Mouse (Mus musculus) urinary bladder, postnatal 10 days (tissue): Measurements from ENCODE around the gene Smg8.
"Not testable (repeated sequence)": the region's sequence is repeated elsewhere in the genome, so short reads cannot be mapped to it uniquely, and the experiment has no call there.

Experiments
- DNase-seq: peaks from one replicate; pipeline ENCODE4 v3.0.0; 2022; ENCODE audit warnings: low spot score

Smg8 gene

DNA sequence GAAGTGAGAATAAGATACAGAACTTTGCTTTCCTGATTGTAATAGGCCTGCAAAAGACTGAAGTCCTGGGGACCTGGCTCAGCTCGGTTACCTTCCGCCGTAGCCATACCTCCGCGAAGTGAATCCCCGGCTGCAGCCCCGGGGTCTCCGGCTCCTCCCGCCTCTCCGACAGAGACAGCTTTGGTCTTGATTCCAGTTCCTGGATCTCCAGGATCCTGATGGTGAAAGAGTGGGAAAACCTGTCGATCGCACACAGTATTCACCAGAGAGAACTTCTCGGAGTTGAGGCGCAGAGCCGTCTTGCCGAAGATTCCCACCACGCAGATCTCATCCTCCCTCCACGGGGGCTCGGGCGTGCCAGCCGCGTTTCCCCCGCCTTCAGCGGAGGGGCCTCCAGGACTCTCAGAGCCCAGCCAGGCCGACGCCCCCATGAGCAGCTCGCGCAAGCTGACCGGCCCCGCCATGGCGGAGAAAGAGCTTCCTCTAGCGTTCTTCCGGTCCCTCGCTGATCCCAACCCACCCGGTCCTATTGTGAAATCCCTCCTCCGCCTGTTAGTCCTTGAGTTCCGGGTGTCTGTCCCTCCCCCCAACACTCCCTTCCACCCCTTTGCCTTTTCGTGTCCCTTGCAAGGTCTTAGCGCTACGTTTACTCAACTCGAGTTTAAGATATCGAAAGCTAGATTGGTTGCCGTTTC lies at the start of gene Smg8:
TSS of gene Smg8 (minus strand) at position 485 of the 695 bp plus-strand sequence.
- peak; percentile 39 for DNase-seq

GRCm38 (mm10) chr11:87136233-87136632 lies 49.7 kb upstream of the Smg8 start:
- no peak for DNase-seq

DNA sequence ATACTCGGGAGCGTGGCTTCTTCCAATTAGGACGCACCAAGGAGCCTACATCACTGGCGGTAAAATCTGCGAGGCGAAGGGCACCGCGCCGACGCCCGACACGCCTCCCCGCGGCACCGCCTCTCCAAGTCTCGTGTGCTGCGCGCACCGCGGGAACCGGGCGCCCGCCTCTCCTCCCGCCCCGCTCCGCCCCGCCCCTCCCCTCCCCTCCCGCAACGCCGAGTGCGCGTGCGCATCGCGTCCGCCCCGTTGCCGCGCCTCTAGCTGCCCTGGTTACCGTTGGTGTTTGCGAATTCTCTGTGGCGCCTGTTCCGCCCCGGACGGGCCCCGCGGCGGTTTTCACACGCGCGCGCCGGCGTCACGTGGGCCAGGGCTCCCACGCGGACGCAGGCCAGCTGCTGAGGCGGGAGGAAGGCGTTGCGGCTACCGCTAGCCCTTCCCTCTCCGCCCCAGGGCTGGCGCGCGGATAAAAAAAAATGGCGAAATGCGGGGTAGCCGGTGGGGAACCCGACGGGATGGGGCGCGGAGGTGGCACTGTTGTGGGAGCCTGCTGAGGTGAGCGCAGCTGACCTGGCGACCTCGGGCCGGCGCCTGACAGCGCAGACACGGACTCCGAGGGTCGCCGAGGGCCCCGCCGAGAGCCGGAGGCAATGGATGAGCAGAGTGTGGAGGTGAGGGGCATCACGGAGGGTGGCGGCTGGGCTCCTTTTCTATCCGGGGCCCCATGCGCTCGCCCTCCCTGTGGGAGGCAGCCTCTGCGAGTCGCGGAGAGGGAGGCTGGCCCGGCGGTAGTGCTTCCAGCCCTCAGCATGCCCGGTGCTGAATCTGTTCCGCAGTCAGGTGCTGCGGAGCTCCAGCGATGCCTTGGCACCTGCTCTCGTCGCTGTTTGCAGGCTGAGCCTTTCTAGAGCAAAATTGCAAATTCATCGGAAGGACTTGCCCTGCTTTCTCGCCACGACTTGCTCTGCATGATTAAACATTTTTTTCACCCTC lies 40.5 kb upstream of the Smg8 start, which contains the start of gene Trim37:
TSS of gene Trim37 (plus strand) at position 254 of the 993 bp plus-strand sequence.
- DNase-seq: peak; percentile 41

GRCm38 (mm10) chr11:87126281-87126823 lies 39.8 kb upstream of the Smg8 start:
- DNase-seq: no peak

DNA sequence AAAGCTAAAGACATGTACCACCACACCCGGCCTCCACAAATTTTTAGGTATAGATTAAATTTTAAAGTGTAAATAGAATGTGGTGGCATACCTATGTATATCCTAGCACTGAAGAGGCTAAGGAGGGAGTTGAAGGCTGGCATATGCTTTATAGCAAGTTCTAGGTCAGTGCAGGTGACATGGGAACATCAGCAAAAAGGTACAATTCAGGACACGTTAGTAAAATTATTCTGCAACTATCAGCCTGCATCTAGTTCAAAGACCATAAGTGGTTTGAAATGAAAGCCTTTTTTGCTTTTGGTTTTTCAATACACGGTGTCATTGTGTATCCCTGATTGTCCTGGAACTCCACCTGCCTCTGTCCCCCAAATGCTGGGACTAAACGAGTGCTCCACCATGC lies 39.0 kb upstream of the Smg8 start:
- DNase-seq: no peak

DNA sequence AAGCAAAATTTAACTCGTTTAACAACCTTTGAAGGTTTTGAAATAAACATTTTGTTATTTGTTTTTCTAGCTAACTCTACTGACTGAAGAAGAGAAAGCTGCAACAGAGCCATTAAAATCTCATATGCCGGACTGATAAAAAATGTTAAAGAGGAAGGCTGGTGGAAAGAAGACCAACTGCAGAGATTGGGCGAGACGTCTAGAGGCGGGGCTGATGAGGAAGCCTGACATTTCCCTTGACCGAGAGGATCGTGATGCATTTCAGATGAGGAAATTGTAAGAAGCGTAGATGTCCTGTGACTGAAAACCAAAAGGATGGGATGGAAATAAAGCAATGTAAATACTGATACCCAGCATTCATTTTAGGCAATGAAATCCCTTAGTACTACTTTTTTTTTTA lies 35.3 kb upstream of the Smg8 start:
- DNase-seq: no peak

DNA sequence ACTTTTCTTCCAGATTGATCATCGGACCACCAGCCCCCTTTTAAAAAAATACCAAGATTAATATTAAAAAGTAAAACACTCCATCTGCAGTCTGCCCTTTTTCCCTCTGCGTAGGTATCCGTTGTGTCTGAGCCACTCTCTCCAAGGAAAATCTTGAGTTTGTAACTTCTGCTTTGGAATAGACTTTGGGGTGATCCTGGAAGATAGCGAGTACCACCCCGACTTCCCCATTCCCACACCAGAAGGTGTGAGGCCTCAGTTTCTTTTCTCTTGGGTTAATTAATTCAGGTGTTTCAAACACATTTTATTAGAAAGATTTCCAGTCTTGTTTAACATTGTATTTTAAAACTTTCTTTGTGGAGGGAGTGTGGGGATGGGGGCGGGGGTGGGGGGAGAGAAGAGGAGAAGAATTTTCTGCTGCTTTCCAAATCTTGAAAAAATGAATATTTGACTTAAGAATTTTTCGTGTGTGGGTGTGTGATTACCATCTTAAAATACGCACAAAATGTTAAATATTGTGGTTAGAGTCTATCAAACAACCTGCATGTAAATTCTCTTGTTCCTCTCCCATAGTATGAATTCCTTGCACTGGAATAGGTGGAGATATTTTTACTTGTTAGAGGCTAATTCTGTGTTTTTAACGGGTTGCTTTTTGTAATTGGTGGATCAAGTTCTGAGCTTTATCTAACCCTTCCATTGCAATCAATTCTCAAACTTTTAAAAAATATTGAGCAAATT lies 23.8 kb upstream of the Smg8 start:
- DNase-seq: no peak

DNA sequence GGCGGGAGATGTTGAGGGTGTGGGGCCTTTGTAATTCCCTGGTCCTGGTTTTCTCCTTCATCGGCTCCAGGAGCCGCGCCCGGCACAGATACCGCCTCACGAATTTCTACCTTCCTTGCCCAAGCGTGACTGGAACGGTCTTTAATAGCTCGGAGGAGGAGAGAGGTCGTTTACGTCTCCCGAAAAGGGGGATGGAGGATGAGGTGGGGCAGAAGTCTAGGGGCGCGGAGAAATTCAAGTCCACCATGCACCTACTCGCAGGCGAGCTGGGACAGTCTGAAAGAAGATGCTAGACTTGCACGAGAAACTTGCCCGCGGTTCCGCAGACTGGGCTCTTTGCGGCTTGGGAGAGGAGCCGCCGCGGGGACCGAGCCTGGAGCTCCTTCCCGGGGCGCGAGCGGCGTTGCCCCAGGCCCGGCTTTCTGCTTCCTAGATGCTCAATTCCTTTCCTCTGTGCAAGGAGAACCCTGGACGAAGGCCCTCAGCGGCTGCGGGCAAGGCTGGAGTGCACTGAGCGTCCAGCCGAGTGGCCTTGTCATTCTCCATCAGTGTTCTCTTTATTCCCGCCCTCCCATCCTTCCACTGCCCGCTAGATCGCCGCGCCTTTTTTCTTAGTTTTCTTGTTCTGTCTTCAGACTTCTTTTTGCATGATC lies 23.1 kb upstream of the Smg8 start:
- no peak for DNase-seq

DNA sequence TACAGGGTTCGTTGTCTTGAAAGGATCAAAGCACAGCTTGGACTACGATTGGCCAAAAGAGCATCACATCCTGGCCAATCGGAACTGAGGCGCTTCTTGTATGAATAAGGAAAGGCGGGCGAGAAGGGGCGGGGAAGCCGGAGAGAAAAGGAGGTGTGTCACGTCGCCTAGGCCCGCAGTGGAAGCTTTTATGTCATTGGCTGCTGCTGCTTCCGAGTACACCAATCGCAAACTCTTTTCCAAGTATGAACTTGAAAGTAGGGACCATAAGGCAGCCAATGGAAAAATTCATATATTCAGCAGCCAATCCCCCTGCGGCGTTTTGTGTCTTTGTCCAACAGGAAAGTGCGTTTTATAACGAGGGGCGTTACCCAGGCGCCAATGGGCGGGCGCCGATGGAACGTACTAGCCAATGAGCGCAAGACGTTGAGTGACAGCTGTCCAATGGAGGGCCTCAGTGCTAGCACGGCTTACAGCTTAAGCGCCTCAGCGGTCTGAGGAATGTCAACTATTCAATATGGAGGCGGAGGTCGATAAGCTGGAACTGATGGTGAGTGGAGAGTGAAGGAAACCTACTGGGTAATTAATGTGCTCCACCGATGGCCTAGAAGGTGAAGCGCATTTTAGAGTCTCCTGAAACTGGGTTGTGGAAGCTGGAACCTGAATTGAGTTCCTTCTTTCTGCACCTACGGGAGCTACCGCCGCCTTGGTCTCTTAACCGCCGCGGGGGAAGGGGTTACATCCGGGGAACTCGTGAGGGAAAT lies 22.4 kb upstream of the Smg8 start, which contains the start of gene Ska2:
TSS of gene Ska2 (plus strand) at position 480 of the 764 bp plus-strand sequence.
- peak; percentile 86 for DNase-seq

DNA sequence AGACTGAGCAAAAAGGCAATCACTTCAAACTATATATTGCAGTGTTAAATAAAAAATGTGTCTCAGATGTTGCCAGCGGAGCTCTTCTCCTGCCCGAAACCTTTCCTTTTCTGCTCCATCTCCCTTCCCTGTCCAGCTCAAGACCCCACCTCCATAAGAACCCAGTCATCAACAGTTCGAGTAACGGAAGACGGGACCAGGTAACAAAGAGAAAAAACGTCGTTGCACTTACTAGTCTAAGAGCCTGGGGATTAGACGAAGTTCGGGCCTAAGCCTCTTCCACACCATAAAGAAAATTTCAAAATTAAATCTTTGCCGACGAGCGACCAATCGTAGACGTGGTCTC lies 21.8 kb upstream of the Smg8 start, which contains the start of gene Prr11:
TSS of gene Prr11 (minus strand) at position 300 of the 346 bp plus-strand sequence.
- DNase-seq: no peak

DNA sequence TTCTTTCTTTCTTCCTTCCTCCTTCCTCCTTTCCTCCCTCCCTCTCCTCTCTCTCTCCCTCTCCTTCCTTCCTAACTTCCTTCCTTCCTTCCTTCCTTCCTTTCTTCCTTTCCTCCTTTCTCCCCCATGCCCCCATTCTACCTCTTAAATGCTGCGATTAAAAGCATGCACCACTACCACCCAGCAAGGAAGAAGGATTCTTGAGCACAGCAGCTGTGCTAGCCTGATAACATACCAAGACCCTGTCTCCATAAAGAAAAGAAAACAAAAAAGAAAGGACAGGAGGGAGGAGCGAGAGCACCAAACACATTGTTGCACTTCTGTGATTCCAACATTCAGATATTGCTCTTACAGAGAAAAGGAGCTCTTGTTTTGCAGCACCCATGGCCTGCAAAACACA lies 568 bp upstream of the Smg8 start:
- no peak for DNase-seq

DNA sequence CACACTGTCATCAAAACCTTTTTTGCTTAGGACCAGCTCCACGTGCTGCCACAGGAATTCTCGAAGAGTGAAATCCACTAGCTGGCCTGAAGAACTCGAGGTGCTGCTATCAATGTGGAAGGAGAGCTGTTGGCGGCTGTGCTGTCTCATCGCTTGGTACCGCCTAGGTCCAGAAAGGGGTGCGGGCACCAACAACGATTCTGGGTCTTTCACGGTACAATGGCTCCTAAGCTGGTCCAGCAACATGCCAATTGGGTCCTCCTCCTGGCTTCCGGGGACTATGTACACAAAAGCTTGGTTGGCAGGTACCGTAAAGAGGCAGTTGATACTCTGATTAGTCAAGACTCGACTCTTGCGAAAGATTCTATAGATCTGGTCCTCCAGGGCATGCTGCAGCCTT lies 1.1 kb downstream of the Smg8 start:
- DNase-seq: no peak

- no peak for DNase-seq
Observed at GRCm38 (mm10) chr11:87083712-87084111, 2.9 kb downstream of the Smg8 start.

DNA sequence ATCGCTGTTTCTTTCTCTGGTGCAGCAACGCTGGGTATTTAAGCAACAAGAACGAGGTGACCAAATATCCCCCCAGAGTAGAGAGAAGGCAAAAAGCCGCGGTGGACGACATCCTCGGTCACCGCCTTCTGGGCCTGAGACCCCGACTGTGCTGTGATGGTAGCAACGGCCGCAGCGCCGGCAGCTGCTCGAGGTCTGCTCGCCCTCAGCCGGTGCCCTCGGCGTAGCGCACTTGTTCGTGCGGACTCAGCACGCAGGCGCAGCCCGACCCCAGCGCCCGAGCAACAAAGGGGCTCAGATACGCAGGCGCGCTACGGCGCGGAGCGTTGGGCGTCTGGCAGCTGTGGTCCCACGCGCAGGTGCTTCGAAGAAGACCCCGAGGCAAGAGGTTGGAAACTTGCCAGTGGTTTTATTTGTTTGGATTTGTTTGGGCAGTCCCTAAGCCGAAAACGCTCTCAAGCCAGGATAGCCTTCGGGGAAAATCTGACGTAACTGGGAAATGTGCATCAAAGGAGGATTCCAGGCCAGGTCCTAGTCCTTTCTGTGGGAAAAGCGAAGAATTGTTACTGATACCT lies 12.6 kb downstream of the Smg8 start, which contains the start of gene Gdpd1:
TSS of gene Gdpd1 (minus strand) at position 197 of the 575 bp plus-strand sequence.
- DNase-seq: peak; percentile 32

DNA sequence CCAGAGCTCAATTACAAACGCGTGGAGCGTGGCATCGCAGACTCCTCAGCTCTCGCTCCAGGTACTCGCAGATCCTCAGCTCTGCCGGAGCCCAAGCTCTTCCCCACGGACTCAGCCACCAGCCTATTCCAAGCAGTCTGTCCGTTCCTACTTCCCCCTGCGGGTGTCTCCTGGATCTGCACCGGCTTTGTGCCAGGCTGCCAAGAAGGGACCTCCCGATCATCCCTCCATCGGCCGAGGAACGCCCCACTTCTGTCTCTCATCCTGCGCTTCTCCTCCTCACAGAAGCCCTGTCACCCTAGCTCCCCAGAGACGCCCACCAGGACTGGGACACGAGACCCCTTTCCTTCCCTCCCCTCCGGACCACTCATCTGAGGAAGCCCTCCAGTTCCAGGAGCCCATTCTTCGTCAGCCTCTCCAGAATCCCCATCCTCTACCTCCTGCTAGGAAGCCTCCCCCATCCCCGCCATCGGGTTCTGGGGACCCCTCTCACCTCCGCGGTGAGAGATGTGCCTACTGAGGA lies 13.2 kb downstream of the Smg8 start:
- DNase-seq: peak; percentile 15

GRCm38 (mm10) chr11:87062087-87062486 lies 24.5 kb downstream of the Smg8 start:
- no peak for DNase-seq

- no peak for DNase-seq
Observed at GRCm38 (mm10) chr11:87060410-87060809, 26.2 kb downstream of the Smg8 start.

DNA sequence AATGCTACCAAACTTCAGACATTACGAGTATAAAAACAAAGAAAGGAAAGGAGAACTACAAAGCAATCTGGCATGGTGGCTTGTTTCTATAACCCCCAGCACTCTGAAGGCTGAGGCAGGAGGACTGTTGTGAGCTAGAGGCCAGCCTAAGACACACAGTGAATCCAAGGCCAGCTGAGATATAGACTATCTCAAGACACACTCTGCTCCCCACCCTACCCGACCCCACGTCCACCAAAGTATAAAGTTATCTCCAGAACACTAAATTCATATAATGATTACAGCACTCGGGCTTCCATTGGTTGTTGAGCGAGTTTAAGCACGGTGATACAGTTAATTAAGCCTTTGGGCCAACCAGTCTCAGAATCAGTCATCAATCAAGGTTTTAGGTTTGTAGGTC lies 30.3 kb downstream of the Smg8 start:
- no peak for DNase-seq

DNA sequence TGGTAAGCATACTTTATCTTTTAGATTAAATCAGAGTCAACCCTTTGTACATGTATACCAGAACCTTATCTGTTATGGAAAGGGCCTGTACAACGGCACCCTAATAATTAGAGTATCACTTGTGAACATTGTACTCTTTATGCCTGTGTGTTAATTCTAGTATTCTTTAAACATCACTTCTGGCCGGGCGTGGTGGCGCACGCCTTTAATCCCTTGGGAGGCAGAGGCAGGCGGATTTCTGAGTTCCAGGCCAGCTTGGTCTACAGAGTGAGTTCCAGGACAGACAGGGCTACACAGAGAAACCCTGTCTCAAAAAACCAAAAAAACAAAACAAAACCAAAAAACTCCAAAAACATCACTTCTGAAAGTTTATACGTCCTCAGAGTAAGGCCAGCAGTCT lies 37.7 kb downstream of the Smg8 start:
- DNase-seq: not testable (repeated sequence)

GRCm38 (mm10) chr11:87046968-87047367 lies 39.6 kb downstream of the Smg8 start:
- no peak for DNase-seq
